Mouse (Mus musculus) layer of hippocampus, adult 18-20 months (tissue): ENCODE measurements around the gene Col4a3. TPM values are rescaled to one million over a fixed set of nuclear protein-coding genes. Genes with fewer than 3 reads are reported as not detected.

Experiments used
- DNase-seq, 2 experiments: peaks; one replicate each; pipeline ENCODE4 v3.0.0; 2022; ENCODE audit warnings: low spot score in 2 of 2
- long read RNA-seq: library from polyadenylated mRNA; stranded (forward); transcript quantifications from one replicate; pipeline ENCODE4 v2.0.0, GENCODE M21; 2021
- total RNA-seq, 2 experiments: library from RNA; stranded (reverse); gene quantifications; 2 replicates each; pipeline ENCODE4 v1.2.3; 2021

Col4a3 gene
- total RNA-seq: under 1 TPM; 0.22 to 0.30 TPM
- long read RNA-seq, partial matches to known transcripts: 1 of 1 reads
- long read RNA-seq, other reads (novel, unspliced or antisense): 0 of 1 reads

GRCm38 (mm10) chr1:82586713-82587399, at the start of gene Col4a3, which contains the start of gene Col4a4:
Gene Col4a3 (plus strand): TSS chr1:82586921.
Gene Col4a4 (minus strand): TSS chr1:82586849.
- no peak for DNase-seq

- DNase-seq: no peak
These were observed 48.9 kb upstream of the Col4a3 start for GRCm38 (mm10) chr1:82537848-82538247.

- no peak for DNase-seq
These were observed 46.7 kb upstream of the Col4a3 start for GRCm38 (mm10) chr1:82540056-82540455.

GRCm38 (mm10) chr1:82543934-82544333, 42.8 kb upstream of the Col4a3 start:
- DNase-seq: no peak

- no peak for DNase-seq
These were observed 42.1 kb upstream of the Col4a3 start for GRCm38 (mm10) chr1:82544419-82545185.

GRCm38 (mm10) chr1:82545199-82545960, 41.3 kb upstream of the Col4a3 start:
- DNase-seq: no peak

GRCm38 (mm10) chr1:82554443-82554850, 32.3 kb upstream of the Col4a3 start:
- DNase-seq: no peak

- no peak for DNase-seq
These were observed 31.8 kb upstream of the Col4a3 start for GRCm38 (mm10) chr1:82554889-82555288.

- DNase-seq: no peak
These were observed 26.5 kb upstream of the Col4a3 start for GRCm38 (mm10) chr1:82560223-82560622.

- no peak for DNase-seq
These were observed 17.3 kb upstream of the Col4a3 start for GRCm38 (mm10) chr1:82569405-82569804.

GRCm38 (mm10) chr1:82571758-82572157, 15.0 kb upstream of the Col4a3 start:
- DNase-seq: no peak

- DNase-seq: no peak
These were observed 11.0 kb upstream of the Col4a3 start for GRCm38 (mm10) chr1:82575681-82576080.

- no peak for DNase-seq
These were observed 10.5 kb upstream of the Col4a3 start for GRCm38 (mm10) chr1:82576182-82576581.

GRCm38 (mm10) chr1:82577339-82577738, 9.4 kb upstream of the Col4a3 start:
- no peak for DNase-seq

- no peak for DNase-seq
These were observed 8.8 kb upstream of the Col4a3 start for GRCm38 (mm10) chr1:82577915-82578314.

- DNase-seq: no peak
These were observed 8.4 kb upstream of the Col4a3 start for GRCm38 (mm10) chr1:82578320-82578719.

GRCm38 (mm10) chr1:82585981-82586380, 740 bp upstream of the Col4a3 start:
- DNase-seq: no peak

GRCm38 (mm10) chr1:82590266-82590665, 3.5 kb downstream of the Col4a3 start:
- no peak for DNase-seq

- no peak for DNase-seq
These were observed 10.3 kb downstream of the Col4a3 start for GRCm38 (mm10) chr1:82596864-82597596.

- no peak for DNase-seq
These were observed 16.7 kb downstream of the Col4a3 start for GRCm38 (mm10) chr1:82603198-82603950.
